Mouse (Mus musculus) ES-E14 (cell line): Measurements from ENCODE around the gene Ddx43. TPM values are rescaled to one million over a fixed set of nuclear protein-coding genes. Genes with fewer than 3 reads are reported as not detected.
A peak's percentile ranks its signal among the peaks of the same experiment; 100 is the strongest.

ENCODE experiments used
- DNase-seq: peaks from one replicate; pipeline ENCODE4 v3.0.0-alpha.2; 2013; ENCODE audit warnings: low read depth, low spot score
- H3K27ac ChIP-seq: 2 replicates; pipeline ENCODE4 v1.5.1; 2012; ENCODE audit warnings: low read depth, mild to moderate bottlenecking, low read length, moderate library complexity, mixed read lengths; ENCODE audit not compliant: poor library complexity, insufficient read depth, severe bottlenecking
- H3K36me3 ChIP-seq: 2 replicates; pipeline ENCODE4 v1.6.1; 2012; ENCODE audit warnings: mild to moderate bottlenecking, low read length, moderate library complexity, mixed read lengths; ENCODE audit not compliant: control insufficient read depth, poor library complexity, insufficient read depth, severe bottlenecking
- H3K4me1 ChIP-seq, 2 experiments: fragments of 150-350 bp in 1 of 2; sonication (generic) in 1 of 2; 2 replicates each; pipeline ENCODE4 v1.6.1; 2012; ENCODE audit warnings: low read length in 2 of 2, mild to moderate bottlenecking in 1 of 2, mixed read lengths in 1 of 2; ENCODE audit not compliant: control insufficient read depth in 2 of 2, insufficient read depth in 2 of 2, poor library complexity in 1 of 2
- H3K4me3 ChIP-seq, 2 experiments: fragments of 150-350 bp in 1 of 2; sonication (generic) in 1 of 2; 2 replicates each; pipeline ENCODE4 v1.5.1; 2012; ENCODE audit warnings: low read length in 2 of 2, low read depth in 1 of 2, mild to moderate bottlenecking in 1 of 2, mixed read lengths in 1 of 2; ENCODE audit not compliant: insufficient read depth in 1 of 2, poor library complexity in 1 of 2, severe bottlenecking in 1 of 2
- H3K9ac ChIP-seq: 2 replicates; pipeline ENCODE4 v1.6.1; 2012; ENCODE audit warnings: low read depth, mild to moderate bottlenecking, low read length, mixed read lengths; ENCODE audit not compliant: poor library complexity, insufficient read depth, severe bottlenecking
- H3K9me3 ChIP-seq: fragments of 150-350 bp; sonication (generic); 2 replicates; pipeline ENCODE4 v1.6.1; 2012; ENCODE audit warnings: low read depth, mild to moderate bottlenecking, low read length; ENCODE audit not compliant: control insufficient read depth, insufficient read depth
- CHD2 ChIP-seq: IDR thresholded peaks from 2 replicates; pipeline ENCODE4 v1.6.1; 2014; ENCODE audit warnings: mild to moderate bottlenecking, low read depth, low read length, inconsistent platforms
- HCFC1 ChIP-seq: IDR thresholded peaks from 2 replicates; pipeline ENCODE4 v1.6.1; 2012; ENCODE audit warnings: low read length, inconsistent platforms, borderline replicate concordance; ENCODE audit not compliant: insufficient read depth
- MAFK ChIP-seq: IDR thresholded peaks from 2 replicates; pipeline ENCODE4 v1.6.1; 2014; ENCODE audit warnings: mild to moderate bottlenecking, low read depth, low read length, inconsistent platforms; ENCODE audit not compliant: insufficient read depth
- ZC3H11A ChIP-seq: IDR thresholded peaks from 2 replicates; pipeline ENCODE4 v1.6.1; 2012; ENCODE audit warnings: low read depth, mild to moderate bottlenecking, inconsistent platforms, low read length, borderline replicate concordance
- ZNF384 ChIP-seq: IDR thresholded peaks from 2 replicates; pipeline ENCODE4 v1.6.1; 2012; ENCODE audit warnings: low read depth, low read length, inconsistent platforms
- in situ Hi-C, 2 experiments: fragments of 600-800 bp; cut with MboI; formaldehyde crosslinking; loops; one replicate each; pipeline ENCODE4 v1.15.1; 2025; ENCODE audit warnings: low sequenced_read_pairs in 2 of 2, inconsistent platforms in 1 of 2; ENCODE audit not compliant: unreplicated experiment in 2 of 2
- total RNA-seq: library from RNA; depleted of rRNA; stranded (reverse); fragments of 300-350 nt; gene quantifications from 2 replicates; pipeline ENCODE4 v1.2.3, GENCODE M21; 2012

Gene Ddx43
- total RNA-seq, 1 experiment, result 5.0 TPM

DNA sequence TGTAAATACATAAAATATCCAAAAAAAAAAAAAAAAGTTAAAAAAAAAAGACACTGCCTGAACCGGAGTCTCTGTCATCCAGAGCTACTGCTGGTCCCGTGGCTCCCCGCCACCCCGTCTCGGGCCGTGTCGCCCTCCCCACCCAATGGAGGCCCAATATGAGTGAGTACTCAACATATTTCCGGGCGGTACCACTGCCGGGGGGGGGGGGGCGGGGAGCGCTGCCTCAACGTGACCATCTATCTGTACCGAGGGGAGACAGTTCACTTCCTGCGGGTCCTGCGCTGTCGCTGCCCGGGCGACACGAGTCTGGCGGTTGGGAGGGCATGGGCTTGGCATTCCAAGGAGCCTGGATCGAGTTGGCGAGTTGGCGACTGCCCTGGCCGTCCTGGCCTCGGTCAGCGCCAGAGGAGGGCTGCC, 31.8 kb downstream of the Ddx43 start:
- no peak overlapping the region for H3K27ac ChIP-seq
- no peak for DNase-seq

DNA sequence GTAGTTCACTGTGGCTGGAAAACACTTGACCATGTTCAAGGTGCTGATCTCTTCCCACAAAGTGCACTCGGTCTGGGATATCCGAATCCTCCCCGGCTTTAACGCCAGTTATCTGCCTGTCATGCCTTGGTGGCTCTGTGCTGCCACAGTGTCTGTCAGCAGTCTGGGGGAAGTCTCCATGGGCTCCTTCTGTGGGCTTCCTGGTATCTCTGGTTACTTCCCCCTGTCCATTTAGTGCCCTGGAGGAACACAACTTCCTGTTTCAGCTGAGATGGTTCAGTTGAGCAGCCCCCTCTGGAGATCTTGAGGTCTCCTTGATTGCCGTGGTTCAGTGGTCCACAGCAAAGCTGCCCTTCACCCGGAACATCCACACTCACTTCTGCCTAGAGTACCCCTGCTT, 32.6 kb downstream of the Ddx43 start:
- no peak for DNase-seq
- H3K4me3 ChIP-seq, result no peak overlapping the region
- TF ChIP-seq MAFK, result no peak
- TF ChIP-seq ZNF384, result no peak
- no peak for TF ChIP-seq CHD2
- TF ChIP-seq ZC3H11A, result no peak
- no peak for TF ChIP-seq HCFC1
- no peak overlapping the region for H3K27ac ChIP-seq
- no peaks in the 10 kb centered on the region for H3K9me3 ChIP-seq
- H3K9ac ChIP-seq, result no peak overlapping the region
- no peaks in the 10 kb centered on the region; a peak in 1 of 4 replicates for H3K4me1 ChIP-seq
- no peaks in the 10 kb centered on the region for H3K36me3 ChIP-seq
- in situ Hi-C loops, result no loop called here

More for the DNA sequence above, 31.8 kb downstream of the Ddx43 start:
- Histone ChIP-seq H3K9me3 (no peaks in the 10 kb centered on the region), H3K4me3 (peak overlapping the region; percentile 50 to 57; a peak in 3 of 4 replicates), H3K9ac (peak overlapping the region; percentile 51; the same call in 1 of the 2 replicates), H3K36me3 (no peaks in the 10 kb centered on the region), H3K4me1 (no peaks in the 10 kb centered on the region; a peak in 1 of 4 replicates)
- in situ Hi-C loops, result no loop called here
- TF ChIP-seq HCFC1 (no peak), ZC3H11A (no peak), CHD2 (no peak), ZNF384 (no peak), MAFK (no peak)

DNA sequence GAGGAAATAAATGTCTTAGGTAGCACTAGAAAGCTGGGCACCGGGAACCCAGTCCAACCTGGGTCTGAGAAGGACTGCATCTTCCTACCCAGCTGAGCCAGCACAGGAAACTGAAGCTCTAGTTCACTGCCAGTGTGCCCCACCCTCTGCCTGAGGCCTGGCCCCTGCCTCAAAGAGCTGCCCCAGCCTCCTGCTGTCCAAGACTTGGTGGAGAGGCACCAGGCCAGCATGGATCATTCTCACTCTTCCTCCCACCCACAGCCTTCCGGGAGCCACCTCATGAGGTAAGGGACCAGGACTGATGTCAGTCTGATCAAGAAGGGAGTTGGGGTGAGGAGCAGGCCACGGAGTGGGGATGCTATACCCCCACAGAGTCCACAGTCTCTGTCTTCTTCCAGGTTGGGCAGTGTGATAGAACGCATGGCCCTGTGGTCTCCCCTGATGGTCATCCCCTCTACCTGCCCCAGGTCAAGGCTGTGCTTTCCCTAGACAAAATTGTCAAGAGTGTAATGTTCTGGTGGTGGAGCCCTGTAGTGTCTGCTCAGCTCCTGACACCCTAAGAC, 33.4 kb downstream of the Ddx43 start:
- Histone ChIP-seq H3K9me3 (no peaks in the 10 kb centered on the region), H3K27ac (no peak overlapping the region), H3K4me3 (no peak overlapping the region), H3K9ac (no peak overlapping the region), H3K4me1 (no peaks in the 10 kb centered on the region; a peak in 1 of 4 replicates), H3K36me3 (no peaks in the 10 kb centered on the region)
- in situ Hi-C loops, result no loop called here
- DNase-seq, result no peak
- TF ChIP-seq HCFC1 (no peak), CHD2 (no peak), ZC3H11A (no peak), MAFK (no peak), ZNF384 (no peak)

DNA sequence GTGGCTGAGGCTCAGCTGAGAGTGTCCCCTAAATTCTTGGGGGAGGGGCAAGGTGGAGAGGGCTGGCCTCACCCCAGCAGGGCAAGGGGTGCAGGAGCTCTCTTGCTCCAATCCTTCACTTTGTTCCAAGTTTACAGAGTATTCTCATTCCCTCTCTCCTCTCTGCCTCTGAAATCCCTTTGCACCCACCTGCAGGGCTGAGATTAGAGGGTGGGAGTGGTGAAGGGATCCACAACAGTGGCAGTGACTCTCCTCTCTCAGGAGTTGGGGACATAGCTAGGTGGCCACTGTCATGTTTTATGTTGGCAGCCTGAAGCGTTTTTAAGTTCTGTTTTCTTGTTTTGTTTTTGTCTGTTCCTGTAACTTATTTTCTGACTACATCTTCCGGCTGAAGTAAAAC, 34.0 kb downstream of the Ddx43 start:
- Histone ChIP-seq H3K4me3 (no peak overlapping the region), H3K36me3 (no peaks in the 10 kb centered on the region), H3K9me3 (no peaks in the 10 kb centered on the region), H3K4me1 (no peaks in the 10 kb centered on the region; a peak in 1 of 4 replicates), H3K9ac (no peak overlapping the region), H3K27ac (peak overlapping the region; percentile 19; the same call in 1 of the 2 replicates)
- TF ChIP-seq CHD2 (no peak), HCFC1 (no peak), ZNF384 (no peak), MAFK (no peak), ZC3H11A (no peak)
- in situ Hi-C loops, result no loop called here
- DNase-seq, result no peak

DNA sequence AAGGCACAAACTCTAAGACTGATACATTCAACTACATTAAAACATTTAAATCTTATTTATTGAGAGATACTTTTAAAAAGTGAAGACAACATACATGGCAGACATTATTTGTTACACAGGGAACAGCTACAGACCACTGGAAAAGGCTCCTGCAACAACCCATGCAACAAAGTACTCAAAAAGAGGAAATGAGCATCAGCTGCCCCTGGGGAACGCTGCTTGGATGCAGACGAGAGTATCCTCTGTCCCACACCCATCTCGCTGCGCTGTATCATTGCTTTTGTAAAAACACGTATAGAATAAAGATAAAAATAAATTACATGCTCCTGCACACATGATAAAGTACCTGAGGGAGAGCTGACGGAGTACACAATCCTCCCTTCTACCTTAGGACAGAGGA, 34.9 kb downstream of the Ddx43 start:
- no peaks in the 10 kb centered on the region; a peak in 1 of 4 replicates for H3K4me1 ChIP-seq
- no peaks in the 10 kb centered on the region for H3K9me3 ChIP-seq
- in situ Hi-C loops, result no loop called here
- H3K27ac ChIP-seq, result no peak overlapping the region
- H3K9ac ChIP-seq, result no peak overlapping the region
- no peak for DNase-seq
- no peak for TF ChIP-seq MAFK
- no peak for TF ChIP-seq ZNF384
- TF ChIP-seq HCFC1, result no peak
- no peak for TF ChIP-seq CHD2
- no peak for TF ChIP-seq ZC3H11A
- H3K36me3 ChIP-seq, result no peaks in the 10 kb centered on the region
- H3K4me3 ChIP-seq, result no peak overlapping the region
